Comparison of ENCODE assay signal across 11 mouse cellular contexts in the genomic region with DNA sequence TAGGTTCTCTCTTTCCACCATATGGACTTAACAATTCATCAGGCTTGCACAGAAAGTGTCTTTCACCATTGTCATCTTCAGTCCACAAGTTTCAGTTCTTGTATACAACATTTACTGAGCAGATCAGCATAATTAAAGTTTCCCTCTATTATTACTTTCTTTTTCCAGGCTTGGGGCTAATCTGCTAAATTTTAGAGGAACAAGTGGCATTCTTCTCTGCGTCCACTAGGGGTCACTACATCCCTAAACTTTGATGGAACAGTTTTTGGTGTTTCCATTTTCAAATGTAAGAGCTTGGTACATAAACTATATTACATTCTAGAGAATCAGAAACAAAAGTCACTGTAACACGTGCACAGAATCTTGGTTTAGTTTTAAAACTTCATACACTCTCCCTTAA. TPM values are rescaled to one million over a fixed set of nuclear protein-coding genes. Genes with fewer than 3 reads are reported as not detected.
DNase-seq lines count a peak whose midpoint lies in the region; ATAC-seq and TF ChIP-seq lines count a peak whose summit lies in the region.
"Had no signal": no experiment of that assay in that cellular context is flagged by ENCODE, and none has a peak within 500 bp of the region (broad histone marks: within the 10 kb centered on the region; RNA-seq: fewer than 3 reads in every experiment).

No protein-coding gene starts in this region.

- no peaks in the 10 kb centered on the region for H3K27me3 ChIP-seq in forebrain, embryonic 14.5 days (replicated peaks; ENCODE audit: control insufficient read depth, insufficient read depth, low read length)
- no peaks in the 10 kb centered on the region for H3K27me3 ChIP-seq in forebrain, embryonic 10.5 days (ENCODE audit: poor library complexity, severe bottlenecking)
- no peaks in the 10 kb centered on the region for H3K27me3 ChIP-seq in lung, embryonic 14.5 days (ENCODE audit: insufficient read depth, low read length)
- H3K27me3 ChIP-seq: heart, embryonic 13.5 days had no signal

- H3K9ac ChIP-seq in forebrain, embryonic 14.5 days (ENCODE audit: low read length) = no peak overlapping the region
- no peak overlapping the region for H3K9ac ChIP-seq in lung, embryonic 14.5 days
- H3K9ac ChIP-seq: heart, embryonic 13.5 days had no signal

- H3K36me3 ChIP-seq in forebrain, embryonic 14.5 days (ENCODE audit: control insufficient read depth, insufficient read depth, low read length) = no peaks in the 10 kb centered on the region
- no peaks in the 10 kb centered on the region for H3K36me3 ChIP-seq in forebrain, embryonic 10.5 days (replicated peaks)
- no peaks in the 10 kb centered on the region for H3K36me3 ChIP-seq in lung, embryonic 14.5 days (ENCODE audit: insufficient read depth)
- H3K36me3 ChIP-seq: G1E; heart, embryonic 13.5 days had no signal

- H3K27ac ChIP-seq in forebrain, embryonic 14.5 days (ENCODE audit: low read depth, low read length) = no peak overlapping the region
- H3K27ac ChIP-seq in forebrain, embryonic 10.5 days = no peak overlapping the region
- no peak overlapping the region for H3K27ac ChIP-seq in lung, embryonic 14.5 days (ENCODE audit: low read depth)
- H3K27ac ChIP-seq: heart, embryonic 13.5 days; macrophage had no signal

- H3K4me1 ChIP-seq in forebrain, embryonic 14.5 days (ENCODE audit: control insufficient read depth, insufficient read depth, low read length) = no peaks in the 10 kb centered on the region
- no peaks in the 10 kb centered on the region for H3K4me1 ChIP-seq in forebrain, embryonic 10.5 days
- H3K4me1 ChIP-seq in lung, embryonic 14.5 days (ENCODE audit: insufficient read depth) = no peaks in the 10 kb centered on the region
- no peaks in the 10 kb centered on the region for H3K4me1 ChIP-seq in lung, adult 2 months (ENCODE audit: control insufficient read depth, insufficient read depth, low read length)
- H3K4me1 ChIP-seq: heart, embryonic 13.5 days had no signal

- H3K4me2 ChIP-seq in forebrain, embryonic 14.5 days (ENCODE audit: low read length) = no peak overlapping the region
- no peak overlapping the region for H3K4me2 ChIP-seq in lung, embryonic 14.5 days
- H3K4me2 ChIP-seq: heart, embryonic 13.5 days had no signal

- peak; percentile 54 for TF ChIP-seq CTCF in lung, embryonic 14.5 days (IDR thresholded peaks at IDR 0.05; ENCODE audit: low read depth)
- no peak for TF ChIP-seq CTCF in lung, adult 2 months (IDR thresholded peaks at IDR 0.05; ENCODE audit: insufficient read depth, low read length)
- peak; percentile 23; the same call in 1 of the 2 replicates for TF ChIP-seq CTCF in brain, embryonic 14.5 days (IDR thresholded peaks at IDR 0.05; ENCODE audit: borderline replicate concordance, extremely low read depth, insufficient read depth, insufficient read length)

- no peak for ATAC-seq in forebrain, embryonic 14.5 days
- no peak for ATAC-seq in lung, embryonic 14.5 days (ENCODE audit: insufficient read depth)

- peak; percentile 52 for DNase-seq in forebrain, embryonic 14.5 days (ENCODE audit: low spot score)
- DNase-seq in forebrain, embryonic 10.5 days (ENCODE audit: extremely low spot score, low spot score) = no peak
- DNase-seq in lung, embryonic 14.5 days = peak; percentile 66
- no peak for DNase-seq in lung, adult 2 months
- DNase-seq in brain, embryonic 14.5 days (ENCODE audit: low read depth) = peak; percentile 69
- peak; percentile 16 for DNase-seq in retina, adult 2 months (ENCODE audit: low read depth, low spot score)
- no peak for DNase-seq in frontal cortex, postnatal 25 days (ENCODE audit: low spot score in 2 of 2)
- DNase-seq in right cerebral cortex, postnatal 25 days = no peak

- H3K9me3 ChIP-seq in forebrain, embryonic 14.5 days (replicated peaks; ENCODE audit: control insufficient read depth, low read length) = no peaks in the 10 kb centered on the region
- H3K9me3 ChIP-seq in forebrain, embryonic 10.5 days = no peaks in the 10 kb centered on the region
- no peaks in the 10 kb centered on the region for H3K9me3 ChIP-seq in lung, embryonic 14.5 days (ENCODE audit: low read depth, low read length)
- H3K9me3 ChIP-seq: G1E; heart, embryonic 13.5 days had no signal

- no peak for TF ChIP-seq POLR2A in lung, adult 2 months (IDR thresholded peaks at IDR 0.05; ENCODE audit: borderline replicate concordance, extremely low read depth, low read depth, low read length)
- no peak for TF ChIP-seq POLR2A in brain, embryonic 14.5 days (IDR thresholded peaks at IDR 0.05; ENCODE audit: borderline replicate concordance, extremely low read depth, insufficient read depth, insufficient read length, poor library complexity, severe bottlenecking)

- 2% methylated on average over 2 of the region's 2 CpGs for WGBS in forebrain, embryonic 14.5 days
- WGBS in forebrain, embryonic 10.5 days = 0% methylated on average over 2 of the region's 2 CpGs
- WGBS in lung, embryonic 14.5 days = 4% methylated on average over 2 of the region's 2 CpGs
- 2% methylated on average over 2 of the region's 2 CpGs for WGBS in lung, adult 2 months

- H3K4me3 ChIP-seq in forebrain, embryonic 14.5 days (ENCODE audit: low read depth, low read length) = no peak overlapping the region
- no peak overlapping the region for H3K4me3 ChIP-seq in forebrain, embryonic 10.5 days
- no peak overlapping the region for H3K4me3 ChIP-seq in lung, embryonic 14.5 days (ENCODE audit: low read depth, low read length)
- H3K4me3 ChIP-seq in lung, adult 2 months (replicated peaks; ENCODE audit: extremely low read depth, low read depth, low read length) = no peak overlapping the region
- H3K4me3 ChIP-seq: heart, embryonic 13.5 days had no signal

RNA-seq across cellular contexts. Expression of gene Gm10112, which starts 28.2 kb away (rescaled TPM):
- polyA plus RNA-seq in forebrain, embryonic 14.5 days (2014; fragmentation: Nextera tagmentation; extraction: Ambion mirVana) = not detected in 2 replicates
- polyA plus RNA-seq in forebrain, embryonic 10.5 days (2016; fragmentation: Nextera tagmentation; extraction: Ambion mirVana) = not detected in 2 replicates
- polyA plus RNA-seq in lung, embryonic 14.5 days (2014; fragmentation: Nextera tagmentation; extraction: Ambion mirVana) = not detected in 2 replicates
- polyA plus RNA-seq in lung, adult 2 months (2012; rRNA removed) = not detected in 2 replicates
- not detected in 2 replicates for polyA plus RNA-seq in brain, embryonic 14.5 days (2012; rRNA removed)
- polyA plus RNA-seq: G1E; heart, embryonic 13.5 days; macrophage had no signal

Comparison
In these comparisons a context has a peak if more than half of its experiments do, and no peak if none do; other contexts are left out.
1. DNase-seq: peak in forebrain, embryonic 14.5 days (single experiment), lung, embryonic 14.5 days (single experiment), brain, embryonic 14.5 days (single experiment) and retina, adult 2 months (single experiment); none in forebrain, embryonic 10.5 days (single experiment), lung, adult 2 months (single experiment), frontal cortex, postnatal 25 days (0 of 2) and right cerebral cortex, postnatal 25 days (single experiment).